Mouse (Mus musculus): ENCODE data around the gene Gm20388. TPM values are rescaled to one million over a fixed set of nuclear protein-coding genes. Genes with fewer than 3 reads are reported as not detected.

Gm20388 gene
- total and polyA plus RNA-seq, 3 experiments = 0.02 to 0.05 TPM; not detected in 1

- Histone ChIP-seq H3K4me3 (ENCODE audit: low read depth, low read length) (no peak overlapping the region), H3K36me3 (replicated peaks) (no peaks in the 10 kb centered on the region), H3K4me1 (ENCODE audit: insufficient read depth, low read depth, low read length) (no peaks in the 10 kb centered on the region), H3K27me3 (ENCODE audit: insufficient read depth, low read length) (no peaks in the 10 kb centered on the region), H3K9me3 (replicated peaks) (peaks cover 93% of the 10 kb centered on the region)
- DNase-seq (ENCODE audit: low spot score) = no peak
- no peak for TF ChIP-seq POLR2AphosphoS5 (IDR thresholded peaks at IDR 0.05; ENCODE audit: insufficient replicate concordance, low read depth, low read length)
- TF ChIP-seq TAL1 (conservative IDR thresholded peaks at IDR 0.05; ENCODE audit: low read depth, low read length) = no peak
- TF ChIP-seq CTCF (IDR thresholded peaks at IDR 0.05; ENCODE audit: low read depth, low read length) = no peak
- no peak for TF ChIP-seq GATA1 (IDR thresholded peaks at IDR 0.05; ENCODE audit: borderline replicate concordance, low read length)
- TF ChIP-seq GATA2 (IDR thresholded peaks at IDR 0.05; ENCODE audit: borderline replicate concordance, low read depth, low read length) = no peak
- no peak for ATAC-seq (ENCODE audit: extremely low read depth, insufficient number of reproducible peaks, low FRiP score, poor library complexity, severe bottlenecking)
Measured at GRCm38 (mm10) chr8:121174178-121174577, 1263.5 kb downstream of the Gm20388 start.

- DNase-seq (ENCODE audit: low spot score) = no peak
- Histone ChIP-seq H3K9me3 (replicated peaks) (peaks cover 91% of the 10 kb centered on the region), H3K4me3 (ENCODE audit: low read depth, low read length) (no peak overlapping the region), H3K4me1 (ENCODE audit: insufficient read depth, low read depth, low read length) (no peaks in the 10 kb centered on the region), H3K27me3 (ENCODE audit: insufficient read depth, low read length) (no peaks in the 10 kb centered on the region), H3K36me3 (replicated peaks) (no peaks in the 10 kb centered on the region)
- ATAC-seq (ENCODE audit: extremely low read depth, insufficient number of reproducible peaks, low FRiP score, poor library complexity, severe bottlenecking) = no peak
- TF ChIP-seq GATA2 (IDR thresholded peaks at IDR 0.05; ENCODE audit: borderline replicate concordance, low read depth, low read length) = no peak
Measured at GRCm38 (mm10) chr8:121174721-121175539, 1264.3 kb downstream of the Gm20388 start.

- TF ChIP-seq TAL1 (conservative IDR thresholded peaks at IDR 0.05; ENCODE audit: low read depth, low read length) (no peak), CTCF (IDR thresholded peaks at IDR 0.05; ENCODE audit: low read depth, low read length) (no peak), GATA2 (IDR thresholded peaks at IDR 0.05; ENCODE audit: borderline replicate concordance, low read depth, low read length) (no peak), POLR2AphosphoS5 (IDR thresholded peaks at IDR 0.05; ENCODE audit: insufficient replicate concordance, low read depth, low read length) (no peak), GATA1 (IDR thresholded peaks at IDR 0.05; ENCODE audit: borderline replicate concordance, low read length) (no peak)
- H3K27me3 ChIP-seq (ENCODE audit: insufficient read depth, low read length) = no peaks in the 10 kb centered on the region
- no peak for ATAC-seq (ENCODE audit: extremely low read depth, insufficient number of reproducible peaks, low FRiP score, poor library complexity, severe bottlenecking)
- H3K4me1 ChIP-seq (ENCODE audit: insufficient read depth, low read depth, low read length) = no peaks in the 10 kb centered on the region
- no peak for DNase-seq (ENCODE audit: low spot score)
- H3K36me3 ChIP-seq (replicated peaks) = no peaks in the 10 kb centered on the region
- peaks cover 86% of the 10 kb centered on the region for H3K9me3 ChIP-seq (replicated peaks)
- H3K4me3 ChIP-seq (ENCODE audit: low read depth, low read length) = no peak overlapping the region
Measured at GRCm38 (mm10) chr8:121175540-121176090, 1265.0 kb downstream of the Gm20388 start.

- peaks cover 86% of the 10 kb centered on the region for H3K9me3 ChIP-seq (replicated peaks)
- TF ChIP-seq GATA1 (IDR thresholded peaks at IDR 0.05; ENCODE audit: borderline replicate concordance, low read length) = no peak
- TF ChIP-seq TAL1 (conservative IDR thresholded peaks at IDR 0.05; ENCODE audit: low read depth, low read length) = no peak
- TF ChIP-seq CTCF (IDR thresholded peaks at IDR 0.05; ENCODE audit: low read depth, low read length) = no peak
- no peak for TF ChIP-seq GATA2 (IDR thresholded peaks at IDR 0.05; ENCODE audit: borderline replicate concordance, low read depth, low read length)
- no peak for TF ChIP-seq POLR2AphosphoS5 (IDR thresholded peaks at IDR 0.05; ENCODE audit: insufficient replicate concordance, low read depth, low read length)
- no peaks in the 10 kb centered on the region for H3K27me3 ChIP-seq (ENCODE audit: insufficient read depth, low read length)
- H3K4me3 ChIP-seq (ENCODE audit: low read depth, low read length) = no peak overlapping the region
- no peaks in the 10 kb centered on the region for H3K36me3 ChIP-seq (replicated peaks)
- DNase-seq (ENCODE audit: low spot score) (no peak), ATAC-seq (ENCODE audit: extremely low read depth, insufficient number of reproducible peaks, low FRiP score, poor library complexity, severe bottlenecking) (no peak)
- H3K4me1 ChIP-seq (ENCODE audit: insufficient read depth, low read depth, low read length) = no peaks in the 10 kb centered on the region
Measured at GRCm38 (mm10) chr8:121176291-121176690, 1265.7 kb downstream of the Gm20388 start.

GRCm38 (mm10) chr8:121180474-121181284, 1270.0 kb downstream of the Gm20388 start:
- H3K9me3 ChIP-seq (replicated peaks) = peaks cover 83% of the 10 kb centered on the region
- TF ChIP-seq GATA2 (IDR thresholded peaks at IDR 0.05; ENCODE audit: borderline replicate concordance, low read depth, low read length) (no peak), GATA1 (IDR thresholded peaks at IDR 0.05; ENCODE audit: borderline replicate concordance, low read length) (no peak), CTCF (IDR thresholded peaks at IDR 0.05; ENCODE audit: low read depth, low read length) (no peak), TAL1 (conservative IDR thresholded peaks at IDR 0.05; ENCODE audit: low read depth, low read length) (no peak), POLR2AphosphoS5 (IDR thresholded peaks at IDR 0.05; ENCODE audit: insufficient replicate concordance, low read depth, low read length) (no peak)
- no peak overlapping the region for H3K4me3 ChIP-seq (ENCODE audit: low read depth, low read length)
- no peak for ATAC-seq (ENCODE audit: extremely low read depth, insufficient number of reproducible peaks, low FRiP score, poor library complexity, severe bottlenecking)
- H3K36me3 ChIP-seq (replicated peaks) = no peaks in the 10 kb centered on the region
- no peaks in the 10 kb centered on the region for H3K27me3 ChIP-seq (ENCODE audit: insufficient read depth, low read length)
- H3K4me1 ChIP-seq (ENCODE audit: insufficient read depth, low read depth, low read length) = no peaks in the 10 kb centered on the region
- DNase-seq (ENCODE audit: low spot score) = no peak

GRCm38 (mm10) chr8:121181285-121181884, 1270.7 kb downstream of the Gm20388 start:
- DNase-seq (ENCODE audit: low spot score) = no peak
- no peak for ATAC-seq (ENCODE audit: extremely low read depth, insufficient number of reproducible peaks, low FRiP score, poor library complexity, severe bottlenecking)
- Histone ChIP-seq H3K4me3 (ENCODE audit: low read depth, low read length) (no peak overlapping the region), H3K9me3 (replicated peaks) (peaks cover 84% of the 10 kb centered on the region), H3K27me3 (ENCODE audit: insufficient read depth, low read length) (no peaks in the 10 kb centered on the region), H3K4me1 (ENCODE audit: insufficient read depth, low read depth, low read length) (no peaks in the 10 kb centered on the region), H3K36me3 (replicated peaks) (no peaks in the 10 kb centered on the region)
- TF ChIP-seq GATA1 (IDR thresholded peaks at IDR 0.05; ENCODE audit: borderline replicate concordance, low read length) (no peak), GATA2 (IDR thresholded peaks at IDR 0.05; ENCODE audit: borderline replicate concordance, low read depth, low read length) (no peak), TAL1 (conservative IDR thresholded peaks at IDR 0.05; ENCODE audit: low read depth, low read length) (no peak), POLR2AphosphoS5 (IDR thresholded peaks at IDR 0.05; ENCODE audit: insufficient replicate concordance, low read depth, low read length) (no peak), CTCF (IDR thresholded peaks at IDR 0.05; ENCODE audit: low read depth, low read length) (no peak)

Data from G1E (cell line).